Mouse (Mus musculus): ENCODE measurements around the gene Cfap61.

DNA sequence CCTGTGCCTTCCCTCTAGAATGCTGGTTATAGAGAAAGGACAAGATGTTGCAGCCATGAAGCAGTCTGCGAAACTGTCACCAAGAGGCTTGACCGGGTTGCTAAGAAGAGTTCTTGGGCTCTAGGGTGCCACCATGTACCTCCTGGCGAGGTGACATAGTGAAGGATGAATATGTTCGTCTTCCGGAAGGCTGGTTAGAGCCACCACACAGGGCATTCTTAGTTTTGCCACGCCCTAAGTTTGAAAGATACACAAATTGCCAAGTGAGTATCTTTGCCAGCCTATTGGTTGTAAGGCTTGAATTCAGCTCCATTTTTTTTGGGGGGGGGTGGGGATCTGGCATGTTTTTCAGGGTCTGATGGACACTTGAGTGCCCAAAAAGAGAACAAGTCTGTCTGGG is 23.5 kb downstream of the Cfap61 start:
- TF ChIP-seq GATA1 (IDR thresholded peaks at IDR 0.05; ENCODE audit: borderline replicate concordance, low read length) (no peak), FLI1 (IDR thresholded peaks at IDR 0.05; ENCODE audit: low read length) (no peak)
